Mouse (Mus musculus) bone marrow, adult 2 months (tissue): ENCODE measurements around the gene Gas6. TPM values are rescaled to one million over a fixed set of nuclear protein-coding genes. Genes with fewer than 3 reads are reported as not detected.

Source experiments
- H3K27ac ChIP-seq: fragments of 200-500 bp; 2 replicates; pipeline ENCODE4 v1.5.1; 2012; ENCODE audit warnings: low read depth, mild to moderate bottlenecking, control low read depth, inconsistent platforms, low read length; ENCODE audit not compliant: control insufficient read depth, poor library complexity, insufficient read depth
- H3K4me1 ChIP-seq: fragments of 200-500 bp; 2 replicates; pipeline ENCODE4 v1.6.1; 2011; ENCODE audit warnings: low read length; ENCODE audit not compliant: control insufficient read depth, insufficient read depth
- H3K4me3 ChIP-seq: fragments of 200-500 bp; replicated peaks from 2 replicates; pipeline ENCODE3; 2011; ENCODE audit warnings: mild to moderate bottlenecking, low read depth, low read length, control low read depth; ENCODE audit not compliant: control insufficient read depth
- CTCF ChIP-seq: fragments of 200-500 bp; IDR thresholded peaks from 2 replicates; pipeline ENCODE4 v1.5.1; 2011; ENCODE audit warnings: low read length, control low read depth; ENCODE audit not compliant: control insufficient read depth, insufficient read depth
- POLR2A ChIP-seq: fragments of 200-500 bp; IDR thresholded peaks from 2 replicates; pipeline ENCODE4 v1.6.1; 2011; ENCODE audit warnings: low read depth, mild to moderate bottlenecking, control low read depth, low read length, borderline replicate concordance; ENCODE audit not compliant: control insufficient read depth
- WGBS: fragments of 180-500 bp; shearing (Covaris S2); methylation state at CpG from one replicate; pipeline ENCODE4 v1.1.7; 2018; 5-methylcytosine and 5-hydroxymethylcytosine counted together
- polyA plus RNA-seq: library from polyadenylated mRNA; stranded (reverse); fragments of >200 nt; gene quantifications from 2 replicates; pipeline ENCODE4 v1.2.4, GENCODE M21; 2011; ENCODE audit warnings: low replicate concordance; ENCODE audit not compliant: missing spikeins, insufficient read depth, insufficient read length

Gene Gas6
- polyA plus RNA-seq, 1 experiment, result 50.8 TPM

GRCm38 (mm10) chr8:13461085-13461765, 33.1 kb downstream of the Gas6 start:
- no peak for TF ChIP-seq POLR2A
- TF ChIP-seq CTCF, result no peak
- H3K27ac ChIP-seq, result no peak overlapping the region
- WGBS, result 66% methylated on average over 17 of the region's 17 CpGs
- H3K4me3 ChIP-seq, result no peak overlapping the region
- no peaks in the 10 kb centered on the region for H3K4me1 ChIP-seq

GRCm38 (mm10) chr8:13459431-13459830, 34.9 kb downstream of the Gas6 start:
- H3K4me1 ChIP-seq, result no peaks in the 10 kb centered on the region
- H3K4me3 ChIP-seq, result no peak overlapping the region
- no peak overlapping the region for H3K27ac ChIP-seq
- TF ChIP-seq CTCF (no peak), POLR2A (no peak)
- WGBS, result 84% methylated on average over 4 of the region's 4 CpGs

GRCm38 (mm10) chr8:13455295-13455694, 39.0 kb downstream of the Gas6 start:
- H3K4me1 ChIP-seq, result no peaks in the 10 kb centered on the region
- TF ChIP-seq POLR2A (no peak), CTCF (peak; percentile 75)
- H3K27ac ChIP-seq, result no peak overlapping the region
- WGBS, result 6% methylated on average over 2 of the region's 2 CpGs
- no peak overlapping the region for H3K4me3 ChIP-seq

GRCm38 (mm10) chr8:13454341-13455113, 39.8 kb downstream of the Gas6 start:
- Histone ChIP-seq H3K27ac (no peak overlapping the region), H3K4me3 (no peak overlapping the region), H3K4me1 (no peaks in the 10 kb centered on the region)
- TF ChIP-seq CTCF (no peak), POLR2A (no peak)
- 65% methylated on average over 8 of the region's 8 CpGs for WGBS

GRCm38 (mm10) chr8:13451747-13452277, 42.5 kb downstream of the Gas6 start:
- WGBS, result 66% methylated on average over 6 of the region's 6 CpGs
- no peak overlapping the region for H3K27ac ChIP-seq
- TF ChIP-seq POLR2A (no peak), CTCF (no peak)

GRCm38 (mm10) chr8:13448145-13448544, 46.1 kb downstream of the Gas6 start:
- TF ChIP-seq CTCF (no peak), POLR2A (no peak)
- Histone ChIP-seq H3K4me3 (no peak overlapping the region), H3K4me1 (no peaks in the 10 kb centered on the region), H3K27ac (no peak overlapping the region)
- 45% methylated on average over 4 of the region's 4 CpGs for WGBS

More at GRCm38 (mm10) chr8:13451747-13452277, 42.5 kb downstream of the Gas6 start:
- Histone ChIP-seq H3K4me1 (no peaks in the 10 kb centered on the region), H3K4me3 (no peak overlapping the region)

GRCm38 (mm10) chr8:13446456-13446855, 47.8 kb downstream of the Gas6 start:
- no peak for TF ChIP-seq CTCF
- TF ChIP-seq POLR2A, result no peak
- 84% methylated on average over 6 of the region's 6 CpGs for WGBS
- no peak overlapping the region for H3K4me3 ChIP-seq

GRCm38 (mm10) chr8:13442152-13442551, 52.1 kb downstream of the Gas6 start:
- no peak overlapping the region for H3K4me3 ChIP-seq
- TF ChIP-seq CTCF (no peak), POLR2A (no peak)
- WGBS, result 74% methylated on average over 2 of the region's 2 CpGs
- no peaks in the 10 kb centered on the region for H3K4me1 ChIP-seq
- H3K27ac ChIP-seq, result no peak overlapping the region

More at GRCm38 (mm10) chr8:13446456-13446855, 47.8 kb downstream of the Gas6 start:
- Histone ChIP-seq H3K4me1 (no peaks in the 10 kb centered on the region), H3K27ac (no peak overlapping the region)
